Mouse (Mus musculus) lung, postnatal 0 days (tissue): ENCODE measurements around the gene Orm3.

Experiments used
- CTCF ChIP-seq: IDR thresholded peaks from 2 replicates; pipeline ENCODE4 v1.5.1; 2016; ENCODE audit warnings: antibody characterized with exemption, mild to moderate bottlenecking
- EP300 ChIP-seq: IDR thresholded peaks from 2 replicates; pipeline ENCODE4 v1.6.1; 2016; ENCODE audit warnings: antibody characterized with exemption, mild to moderate bottlenecking, control low read depth

DNA sequence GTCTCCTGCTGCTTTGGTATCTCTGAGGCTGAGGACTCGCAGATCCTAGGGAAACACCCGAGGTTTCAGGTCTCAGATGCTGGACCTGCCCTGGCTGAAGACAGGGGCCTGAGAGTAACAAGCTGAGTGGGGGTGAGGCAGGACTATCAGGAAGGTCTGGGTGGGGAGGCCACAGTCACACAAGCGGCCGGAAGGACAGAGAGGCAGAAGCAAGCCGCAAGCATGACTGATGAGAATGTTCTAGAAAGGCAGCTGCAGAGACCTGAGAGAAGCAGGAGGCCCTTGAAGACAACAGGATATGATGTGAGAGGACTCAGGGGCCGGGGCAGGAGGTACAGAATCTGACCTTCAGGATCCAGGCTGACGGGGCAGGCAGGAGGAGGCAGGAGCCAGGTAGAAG is 48.2 kb downstream of the Orm3 start:
- TF ChIP-seq CTCF (no peak), EP300 (no peak)
